Mouse (Mus musculus) E14TG2a.4 (cell line): Measurements from ENCODE around the gene Nrp2.

Experiments
- H3K27me3 ChIP-seq: 2 replicates; pipeline ENCODE4 v1.6.1; 2014; ENCODE audit warnings: low read length, control low read depth; ENCODE audit not compliant: insufficient read depth
- H3K36me3 ChIP-seq: 2 replicates; pipeline ENCODE4 v1.6.1; 2014; ENCODE audit warnings: low read length, control low read depth; ENCODE audit not compliant: insufficient read depth
- H3K4me1 ChIP-seq: replicated peaks from 2 replicates; pipeline ENCODE4 v1.6.1; 2014; ENCODE audit warnings: low read depth, low read length, control low read depth
- H3K4me3 ChIP-seq: replicated peaks from 2 replicates; pipeline ENCODE4 v1.5.1; 2014; ENCODE audit warnings: mild to moderate bottlenecking, low read length
- H3K9me3 ChIP-seq: 2 replicates; pipeline ENCODE4 v1.6.1; 2014; ENCODE audit warnings: low read length, control low read depth
- CTCF ChIP-seq: conservative IDR thresholded peaks from 2 replicates; pipeline ENCODE4 v1.5.1; 2014; ENCODE audit warnings: low read length
- NANOG ChIP-seq: IDR thresholded peaks from 2 replicates; pipeline ENCODE4 v1.6.1; 2014; ENCODE audit warnings: borderline replicate concordance, low read length, mixed read lengths
- POU5F1 ChIP-seq: IDR thresholded peaks from 2 replicates; pipeline ENCODE4 v1.6.1; 2014; ENCODE audit warnings: low read length, borderline replicate concordance

The Nrp2 gene

GRCm38 (mm10) chr1:62736455-62737012, 33.4 kb downstream of the Nrp2 start:
- no peaks in the 10 kb centered on the region for H3K9me3 ChIP-seq

GRCm38 (mm10) chr1:62738165-62738564, 35.1 kb downstream of the Nrp2 start:
- no peaks in the 10 kb centered on the region for H3K27me3 ChIP-seq
- H3K36me3 ChIP-seq: peaks cover 9% of the 10 kb centered on the region
- H3K4me1 ChIP-seq: peaks cover 96% of the 10 kb centered on the region
- TF ChIP-seq POU5F1 (no peak), NANOG (peak; percentile 2; the same call in 1 of the 2 replicates), CTCF (peak; percentile 34)
- H3K4me3 ChIP-seq: peak overlapping the region; percentile 46
- H3K9me3 ChIP-seq: no peaks in the 10 kb centered on the region

More at GRCm38 (mm10) chr1:62736455-62737012, 33.4 kb downstream of the Nrp2 start:
- Histone ChIP-seq H3K4me1 (peaks cover 92% of the 10 kb centered on the region), H3K4me3 (peak overlapping the region; percentile 32; the same call in 1 of the 2 replicates), H3K27me3 (peaks cover 5% of the 10 kb centered on the region; the same call in 1 of the 2 replicates), H3K36me3 (peaks cover 9% of the 10 kb centered on the region)
- no peak for TF ChIP-seq POU5F1
- peak; percentile 45; the same call in 1 of the 2 replicates for TF ChIP-seq NANOG
- TF ChIP-seq CTCF: no peak

GRCm38 (mm10) chr1:62742092-62742491, 39.0 kb downstream of the Nrp2 start:
- Histone ChIP-seq H3K36me3 (peaks cover 30% of the 10 kb centered on the region), H3K4me3 (peak overlapping the region; percentile 46), H3K9me3 (no peaks in the 10 kb centered on the region), H3K27me3 (no peaks in the 10 kb centered on the region), H3K4me1 (peaks cover 72% of the 10 kb centered on the region)
- no peak for TF ChIP-seq POU5F1
- TF ChIP-seq CTCF: no peak
- TF ChIP-seq NANOG: no peak

GRCm38 (mm10) chr1:62743064-62743694, 40.1 kb downstream of the Nrp2 start:
- peaks cover 61% of the 10 kb centered on the region for H3K4me1 ChIP-seq
- TF ChIP-seq POU5F1 (no peak), CTCF (0 out of 2 replicates have a peak, but pooled peaks have one; percentile 8), NANOG (no peak)
- H3K9me3 ChIP-seq: no peaks in the 10 kb centered on the region
- H3K36me3 ChIP-seq: peaks cover 40% of the 10 kb centered on the region
- no peaks in the 10 kb centered on the region for H3K27me3 ChIP-seq
- H3K4me3 ChIP-seq: peak overlapping the region; percentile 32; the same call in 1 of the 2 replicates

- Histone ChIP-seq H3K4me1 (peaks cover 52% of the 10 kb centered on the region), H3K4me3 (no peak overlapping the region)
These were observed 42.8 kb downstream of the Nrp2 start for GRCm38 (mm10) chr1:62745889-62746288.

GRCm38 (mm10) chr1:62747421-62748111, 44.5 kb downstream of the Nrp2 start:
- TF ChIP-seq CTCF: no peak
- no peak for TF ChIP-seq POU5F1
- no peak for TF ChIP-seq NANOG
- Histone ChIP-seq H3K9me3 (no peaks in the 10 kb centered on the region), H3K36me3 (peaks cover 51% of the 10 kb centered on the region), H3K4me1 (peaks cover 52% of the 10 kb centered on the region), H3K27me3 (peaks cover 9% of the 10 kb centered on the region; the same call in 1 of the 2 replicates), H3K4me3 (no peak overlapping the region)

More at GRCm38 (mm10) chr1:62745889-62746288, 42.8 kb downstream of the Nrp2 start:
- no peak for TF ChIP-seq POU5F1
- TF ChIP-seq NANOG: no peak
- TF ChIP-seq CTCF: no peak
- Histone ChIP-seq H3K9me3 (no peaks in the 10 kb centered on the region), H3K36me3 (peaks cover 47% of the 10 kb centered on the region), H3K27me3 (peaks cover 4% of the 10 kb centered on the region; the same call in 1 of the 2 replicates)

- H3K4me1 ChIP-seq: peaks cover 52% of the 10 kb centered on the region
- no peaks in the 10 kb centered on the region for H3K9me3 ChIP-seq
- H3K36me3 ChIP-seq: peaks cover 51% of the 10 kb centered on the region
- no peak for TF ChIP-seq NANOG
- H3K4me3 ChIP-seq: no peak overlapping the region
- peaks cover 9% of the 10 kb centered on the region; the same call in 1 of the 2 replicates for H3K27me3 ChIP-seq
These were observed 45.3 kb downstream of the Nrp2 start for GRCm38 (mm10) chr1:62748361-62748760.

- Histone ChIP-seq H3K36me3 (peaks cover 51% of the 10 kb centered on the region), H3K9me3 (no peaks in the 10 kb centered on the region), H3K27me3 (peaks cover 9% of the 10 kb centered on the region; the same call in 1 of the 2 replicates), H3K4me3 (no peak overlapping the region), H3K4me1 (peaks cover 51% of the 10 kb centered on the region)
- TF ChIP-seq NANOG (no peak), CTCF (no peak), POU5F1 (no peak)
These were observed 46.6 kb downstream of the Nrp2 start for GRCm38 (mm10) chr1:62749716-62750115.
